Mouse (Mus musculus): ENCODE results near the gene Abcc8.

Gene Abcc8

GRCm38 (mm10) chr7:46060688-46061087 is 119.1 kb downstream of the Abcc8 start:
- DNase-seq (ENCODE audit: extremely low read depth, low read depth, low spot score) = no peak

- DNase-seq (ENCODE audit: extremely low read depth, low read depth, low spot score) = no peak
These were observed 121.0 kb downstream of the Abcc8 start for GRCm38 (mm10) chr7:46058882-46059281.

Data from fat pad, adult 2 months (tissue).